Comparison of ENCODE assay signal across 22 mouse cellular contexts in genomic region chr11:57599304-57599703, GRCm38 (mm10). TPM values are rescaled to one million over a fixed set of nuclear protein-coding genes. Genes with fewer than 3 reads are reported as not detected.
DNase-seq lines count a peak whose midpoint lies in the region; ATAC-seq and TF ChIP-seq lines count a peak whose summit lies in the region.
"Had no signal": no experiment of that assay in that cellular context is flagged by ENCODE, and none has a peak within 500 bp of the region (broad histone marks: within the 10 kb centered on the region; RNA-seq: fewer than 3 reads in every experiment).

No protein-coding gene starts in this region.

- peaks cover 19% of the 10 kb centered on the region; the same call in 1 of the 2 replicates for H3K4me1 ChIP-seq in forebrain, postnatal 0 days (ENCODE audit: insufficient read depth)
- peaks cover 22% of the 10 kb centered on the region for H3K4me1 ChIP-seq in forebrain, embryonic 14.5 days (ENCODE audit: control insufficient read depth, insufficient read depth, low read length)
- H3K4me1 ChIP-seq in midbrain, embryonic 14.5 days (ENCODE audit: control insufficient read depth, insufficient read depth, low read length) = peaks cover 32% of the 10 kb centered on the region
- peaks cover 38% of the 10 kb centered on the region for H3K4me1 ChIP-seq in midbrain, embryonic 10.5 days
- peaks cover 39% of the 10 kb centered on the region for H3K4me1 ChIP-seq in limb, embryonic 14.5 days (ENCODE audit: control insufficient read depth, insufficient read depth, low read length)
- H3K4me1 ChIP-seq in liver, postnatal 0 days (ENCODE audit: insufficient read depth) = no peaks in the 10 kb centered on the region

- H3K4me3 ChIP-seq in forebrain, postnatal 0 days (ENCODE audit: low read depth, low read length) = no peak overlapping the region
- no peak overlapping the region for H3K4me3 ChIP-seq in forebrain, embryonic 14.5 days (ENCODE audit: low read depth, low read length)
- no peak overlapping the region for H3K4me3 ChIP-seq in midbrain, embryonic 14.5 days (replicated peaks; ENCODE audit: low read depth, low read length)
- no peak overlapping the region for H3K4me3 ChIP-seq in midbrain, embryonic 10.5 days
- H3K4me3 ChIP-seq in limb, embryonic 14.5 days (replicated peaks; ENCODE audit: low read length) = no peak overlapping the region
- no peak overlapping the region for H3K4me3 ChIP-seq in liver, postnatal 0 days (ENCODE audit: low read depth, low read length)
- H3K4me3 ChIP-seq: embryonic facial prominence, embryonic 15.5 days; heart, adult 2 months; heart, embryonic 12.5 days; hindbrain, embryonic 10.5 days; hindbrain, embryonic 15.5 days had no signal

- TF ChIP-seq EP300 in liver, postnatal 0 days (IDR thresholded peaks at IDR 0.05; ENCODE audit: low read depth) = no peak

- peaks cover 7% of the 10 kb centered on the region; the same call in 1 of the 2 replicates for H3K27me3 ChIP-seq in forebrain, postnatal 0 days (ENCODE audit: insufficient read depth, low read length)
- H3K27me3 ChIP-seq in forebrain, embryonic 14.5 days (replicated peaks; ENCODE audit: control insufficient read depth, insufficient read depth, low read length) = peaks cover 2% of the 10 kb centered on the region
- H3K27me3 ChIP-seq in midbrain, embryonic 14.5 days (ENCODE audit: control insufficient read depth, insufficient read depth, low read length) = no peaks in the 10 kb centered on the region
- H3K27me3 ChIP-seq in midbrain, embryonic 10.5 days (ENCODE audit: low read depth, poor library complexity, severe bottlenecking) = peaks cover 50% of the 10 kb centered on the region
- H3K27me3 ChIP-seq in limb, embryonic 14.5 days (ENCODE audit: control insufficient read depth, insufficient read depth, low read length) = no peaks in the 10 kb centered on the region
- H3K27me3 ChIP-seq in liver, postnatal 0 days (ENCODE audit: insufficient read depth, low read length) = 0 out of 2 replicates have a peak, but pooled peaks cover 2% of the 10 kb centered on the region
- H3K27me3 ChIP-seq: embryonic facial prominence, embryonic 15.5 days; hindbrain, embryonic 15.5 days had no signal

- no peak for TF ChIP-seq POLR2A in limb, embryonic 14.5 days (IDR thresholded peaks at IDR 0.05; ENCODE audit: borderline replicate concordance, extremely low read depth, insufficient read depth, insufficient read length)

- H3K9ac ChIP-seq in forebrain, postnatal 0 days = no peak overlapping the region
- no peak overlapping the region for H3K9ac ChIP-seq in forebrain, embryonic 14.5 days (ENCODE audit: low read length)
- H3K9ac ChIP-seq in midbrain, embryonic 14.5 days (replicated peaks; ENCODE audit: low read length) = no peak overlapping the region
- H3K9ac ChIP-seq in limb, embryonic 14.5 days (ENCODE audit: low read depth, low read length, severe bottlenecking) = no peak overlapping the region
- H3K9ac ChIP-seq in liver, postnatal 0 days (replicated peaks) = no peak overlapping the region
- H3K9ac ChIP-seq: embryonic facial prominence, embryonic 15.5 days; heart, embryonic 12.5 days; hindbrain, embryonic 15.5 days had no signal

- H3K4me2 ChIP-seq in forebrain, postnatal 0 days (ENCODE audit: low read depth) = no peak overlapping the region
- no peak overlapping the region for H3K4me2 ChIP-seq in forebrain, embryonic 14.5 days (ENCODE audit: low read length)
- no peak overlapping the region for H3K4me2 ChIP-seq in midbrain, embryonic 14.5 days (ENCODE audit: low read length)
- no peak overlapping the region for H3K4me2 ChIP-seq in limb, embryonic 14.5 days (replicated peaks; ENCODE audit: low read depth, low read length, severe bottlenecking)
- H3K4me2 ChIP-seq in liver, postnatal 0 days (ENCODE audit: low read depth, low read length) = no peak overlapping the region
- H3K4me2 ChIP-seq: embryonic facial prominence, embryonic 15.5 days; heart, embryonic 12.5 days; hindbrain, embryonic 15.5 days had no signal

- WGBS in forebrain, postnatal 0 days = 59% methylated on average over 6 of the region's 6 CpGs
- 50% methylated on average over 6 of the region's 6 CpGs for WGBS in forebrain, embryonic 14.5 days
- WGBS in midbrain, embryonic 14.5 days = 40% methylated on average over 6 of the region's 6 CpGs
- WGBS in midbrain, embryonic 10.5 days = 51% methylated on average over 6 of the region's 6 CpGs
- 56% methylated on average over 6 of the region's 6 CpGs for WGBS in limb, embryonic 14.5 days
- 76% methylated on average over 6 of the region's 6 CpGs for WGBS in liver, postnatal 0 days (ENCODE audit: insufficient replicate concordance)

- H3K27ac ChIP-seq in forebrain, postnatal 0 days (ENCODE audit: low read depth, low read length) = 0 out of 2 replicates have a peak overlapping the region, but pooled peaks have one; percentile 9
- H3K27ac ChIP-seq in forebrain, embryonic 14.5 days (ENCODE audit: low read depth, low read length) = no peak overlapping the region
- peak overlapping the region; percentile 71 for H3K27ac ChIP-seq in midbrain, embryonic 14.5 days (replicated peaks; ENCODE audit: low read depth, low read length)
- no peak overlapping the region for H3K27ac ChIP-seq in midbrain, embryonic 10.5 days (replicated peaks)
- H3K27ac ChIP-seq in limb, embryonic 14.5 days (replicated peaks; ENCODE audit: low read depth, low read length) = peak overlapping the region; percentile 76; the same call in 1 of the 2 replicates
- no peak overlapping the region for H3K27ac ChIP-seq in liver, postnatal 0 days (ENCODE audit: low read depth)
- H3K27ac ChIP-seq: embryonic facial prominence, embryonic 15.5 days; heart, adult 2 months; hindbrain, embryonic 15.5 days had no signal

- ATAC-seq in forebrain, postnatal 0 days = no peak
- ATAC-seq in forebrain, embryonic 14.5 days = no peak
- ATAC-seq in midbrain, embryonic 14.5 days (ENCODE audit: low FRiP score, low TSS enrichment) = no peak
- no peak for ATAC-seq in limb, embryonic 14.5 days (ENCODE audit: low FRiP score, low read depth)
- ATAC-seq in liver, postnatal 0 days = no peak
- ATAC-seq: CD4-positive, CD25-positive, alpha-beta regulatory T cell, adult 4 months; forebrain, embryonic 16.5 days; Patski had no signal

- no peaks in the 10 kb centered on the region for H3K9me3 ChIP-seq in forebrain, postnatal 0 days (ENCODE audit: low read length)
- no peaks in the 10 kb centered on the region for H3K9me3 ChIP-seq in forebrain, embryonic 14.5 days (replicated peaks; ENCODE audit: control insufficient read depth, low read length)
- no peaks in the 10 kb centered on the region for H3K9me3 ChIP-seq in midbrain, embryonic 14.5 days (ENCODE audit: control insufficient read depth, low read length)
- H3K9me3 ChIP-seq in midbrain, embryonic 10.5 days (replicated peaks) = no peaks in the 10 kb centered on the region
- no peaks in the 10 kb centered on the region for H3K9me3 ChIP-seq in limb, embryonic 14.5 days (ENCODE audit: control insufficient read depth, low read length)
- no peaks in the 10 kb centered on the region for H3K9me3 ChIP-seq in liver, postnatal 0 days (ENCODE audit: low read length)
- H3K9me3 ChIP-seq: embryonic facial prominence, embryonic 15.5 days; heart, embryonic 12.5 days; hindbrain, embryonic 10.5 days; hindbrain, embryonic 15.5 days had no signal

- DNase-seq in forebrain, postnatal 0 days = no peak
- DNase-seq in forebrain, embryonic 14.5 days (ENCODE audit: low spot score) = no peak
- peak; percentile 31 for DNase-seq in midbrain, embryonic 14.5 days
- no peak for DNase-seq in midbrain, embryonic 10.5 days (ENCODE audit: low spot score)
- DNase-seq in R1 (ENCODE audit: low read depth, low spot score) = peak; percentile 99
- no peak for DNase-seq in limb, embryonic 14.5 days (ENCODE audit: low spot score)
- DNase-seq in liver, postnatal 0 days = no peak
- no peak for DNase-seq in kidney, postnatal 36 days
- DNase-seq: adrenal gland, adult 8-10 months; B cell, adult 2 months; cerebellum, adult 11 months; cerebellum, adult 8-10 months; embryo, embryonic 11 days; gastrocnemius, postnatal 14 days; heart, adult 2 months had no signal

- H3K36me3 ChIP-seq in forebrain, postnatal 0 days (ENCODE audit: insufficient read depth) = no peaks in the 10 kb centered on the region
- H3K36me3 ChIP-seq in forebrain, embryonic 14.5 days (ENCODE audit: control insufficient read depth, insufficient read depth, low read length) = no peaks in the 10 kb centered on the region
- no peaks in the 10 kb centered on the region for H3K36me3 ChIP-seq in midbrain, embryonic 14.5 days (ENCODE audit: control insufficient read depth, insufficient read depth, low read length)
- no peaks in the 10 kb centered on the region for H3K36me3 ChIP-seq in midbrain, embryonic 10.5 days
- H3K36me3 ChIP-seq in limb, embryonic 14.5 days (ENCODE audit: control insufficient read depth, insufficient read depth, low read length) = no peaks in the 10 kb centered on the region
- no peaks in the 10 kb centered on the region for H3K36me3 ChIP-seq in liver, postnatal 0 days (replicated peaks; ENCODE audit: insufficient read depth, low read length)
- H3K36me3 ChIP-seq: embryonic facial prominence, embryonic 15.5 days; heart, embryonic 12.5 days; hindbrain, embryonic 10.5 days; hindbrain, embryonic 15.5 days had no signal

- TF ChIP-seq CTCF in forebrain, postnatal 0 days (IDR thresholded peaks at IDR 0.05; ENCODE audit: low read depth) = no peak
- TF ChIP-seq CTCF in liver, postnatal 0 days (IDR thresholded peaks at IDR 0.05; ENCODE audit: low read depth) = no peak

RNA-seq across cellular contexts. Expression of gene Galnt10, which starts 45.9 kb away (rescaled TPM):
- total RNA-seq in forebrain, postnatal 0 days (2014; rRNA removed) = 14.5 and 20.7 TPM in 2 replicates
- polyA plus RNA-seq in forebrain, postnatal 0 days (2015; fragmentation: Nextera tagmentation; extraction: Ambion mirVana) = 8.0 and 9.5 TPM in 2 replicates
- polyA plus RNA-seq in forebrain, embryonic 14.5 days (2014; fragmentation: Nextera tagmentation; extraction: Ambion mirVana) = 6.1 and 7.1 TPM in 2 replicates
- polyA plus RNA-seq in midbrain, embryonic 14.5 days (2014; fragmentation: Nextera tagmentation; extraction: Ambion mirVana) = 10.1 and 11.6 TPM in 2 replicates
- polyA plus RNA-seq in midbrain, embryonic 10.5 days (2016; fragmentation: Nextera tagmentation; extraction: Ambion mirVana) = 28.1 and 30.7 TPM in 2 replicates
- 26.5 and 30.3 TPM in 2 replicates for polyA plus RNA-seq in limb, embryonic 14.5 days (2012; rRNA removed)
- polyA plus RNA-seq in limb, embryonic 14.5 days (2014; fragmentation: Nextera tagmentation; extraction: Ambion mirVana) = 24.4 and 27.5 TPM in 2 replicates
- 6.5 and 8.2 TPM in 2 replicates for polyA plus RNA-seq in liver, postnatal 0 days (2015; fragmentation: Nextera tagmentation; extraction: Ambion mirVana)

Comparison
In these comparisons a context has a peak if more than half of its experiments do, and no peak if none do; other contexts are left out.
1. DNase-seq: peak in midbrain, embryonic 14.5 days (single experiment) and R1 (single experiment); none in forebrain, postnatal 0 days (single experiment), forebrain, embryonic 14.5 days (single experiment), midbrain, embryonic 10.5 days (single experiment), limb, embryonic 14.5 days (single experiment), liver, postnatal 0 days (single experiment) and kidney, postnatal 36 days (0 of 2).
2. H3K27ac ChIP-seq: peak in forebrain, postnatal 0 days (single experiment), midbrain, embryonic 14.5 days (single experiment) and limb, embryonic 14.5 days (single experiment); none in forebrain, embryonic 14.5 days (single experiment), midbrain, embryonic 10.5 days (single experiment) and liver, postnatal 0 days (single experiment).